Mouse (Mus musculus) ES-E14 (cell line): ENCODE measurements around the gene Zfp951. TPM values are rescaled to one million over a fixed set of nuclear protein-coding genes. Genes with fewer than 3 reads are reported as not detected.
"Not testable (repeated sequence)": the region's sequence is repeated elsewhere in the genome, so short reads cannot be mapped to it uniquely, and the experiment has no call there.

ENCODE experiments used
- DNase-seq: peaks from one replicate; pipeline ENCODE4 v3.0.0-alpha.2; 2013; ENCODE audit warnings: low read depth, low spot score
- H3K27ac ChIP-seq: 2 replicates; pipeline ENCODE4 v1.5.1; 2012; ENCODE audit warnings: low read depth, mild to moderate bottlenecking, low read length, moderate library complexity, mixed read lengths; ENCODE audit not compliant: poor library complexity, insufficient read depth, severe bottlenecking
- H3K36me3 ChIP-seq: 2 replicates; pipeline ENCODE4 v1.6.1; 2012; ENCODE audit warnings: mild to moderate bottlenecking, low read length, moderate library complexity, mixed read lengths; ENCODE audit not compliant: control insufficient read depth, poor library complexity, insufficient read depth, severe bottlenecking
- H3K4me1 ChIP-seq, 2 experiments: fragments of 150-350 bp in 1 of 2; sonication (generic) in 1 of 2; 2 replicates each; pipeline ENCODE4 v1.6.1; 2012; ENCODE audit warnings: low read length in 2 of 2, mild to moderate bottlenecking in 1 of 2, mixed read lengths in 1 of 2; ENCODE audit not compliant: control insufficient read depth in 2 of 2, insufficient read depth in 2 of 2, poor library complexity in 1 of 2
- H3K4me3 ChIP-seq, 2 experiments: fragments of 150-350 bp in 1 of 2; sonication (generic) in 1 of 2; 2 replicates each; pipeline ENCODE4 v1.5.1; 2012; ENCODE audit warnings: low read length in 2 of 2, low read depth in 1 of 2, mild to moderate bottlenecking in 1 of 2, mixed read lengths in 1 of 2; ENCODE audit not compliant: insufficient read depth in 1 of 2, poor library complexity in 1 of 2, severe bottlenecking in 1 of 2
- H3K9ac ChIP-seq: 2 replicates; pipeline ENCODE4 v1.6.1; 2012; ENCODE audit warnings: low read depth, mild to moderate bottlenecking, low read length, mixed read lengths; ENCODE audit not compliant: poor library complexity, insufficient read depth, severe bottlenecking
- H3K9me3 ChIP-seq: fragments of 150-350 bp; sonication (generic); 2 replicates; pipeline ENCODE4 v1.6.1; 2012; ENCODE audit warnings: low read depth, mild to moderate bottlenecking, low read length; ENCODE audit not compliant: control insufficient read depth, insufficient read depth
- CHD2 ChIP-seq: IDR thresholded peaks from 2 replicates; pipeline ENCODE4 v1.6.1; 2014; ENCODE audit warnings: mild to moderate bottlenecking, low read depth, low read length, inconsistent platforms
- HCFC1 ChIP-seq: IDR thresholded peaks from 2 replicates; pipeline ENCODE4 v1.6.1; 2012; ENCODE audit warnings: low read length, inconsistent platforms, borderline replicate concordance; ENCODE audit not compliant: insufficient read depth
- MAFK ChIP-seq: IDR thresholded peaks from 2 replicates; pipeline ENCODE4 v1.6.1; 2014; ENCODE audit warnings: mild to moderate bottlenecking, low read depth, low read length, inconsistent platforms; ENCODE audit not compliant: insufficient read depth
- ZC3H11A ChIP-seq: IDR thresholded peaks from 2 replicates; pipeline ENCODE4 v1.6.1; 2012; ENCODE audit warnings: low read depth, mild to moderate bottlenecking, inconsistent platforms, low read length, borderline replicate concordance
- ZNF384 ChIP-seq: IDR thresholded peaks from 2 replicates; pipeline ENCODE4 v1.6.1; 2012; ENCODE audit warnings: low read depth, low read length, inconsistent platforms
- in situ Hi-C, 2 experiments: fragments of 600-800 bp; cut with MboI; formaldehyde crosslinking; loops; one replicate each; pipeline ENCODE4 v1.15.1; 2025; ENCODE audit warnings: low sequenced_read_pairs in 2 of 2, inconsistent platforms in 1 of 2; ENCODE audit not compliant: unreplicated experiment in 2 of 2
- total RNA-seq: library from RNA; depleted of rRNA; stranded (reverse); fragments of 300-350 nt; gene quantifications from 2 replicates; pipeline ENCODE4 v1.2.3, GENCODE M21; 2012; rRNA removed

The Zfp951 gene
- total RNA-seq, 1 experiment = 23.5 TPM

DNA sequence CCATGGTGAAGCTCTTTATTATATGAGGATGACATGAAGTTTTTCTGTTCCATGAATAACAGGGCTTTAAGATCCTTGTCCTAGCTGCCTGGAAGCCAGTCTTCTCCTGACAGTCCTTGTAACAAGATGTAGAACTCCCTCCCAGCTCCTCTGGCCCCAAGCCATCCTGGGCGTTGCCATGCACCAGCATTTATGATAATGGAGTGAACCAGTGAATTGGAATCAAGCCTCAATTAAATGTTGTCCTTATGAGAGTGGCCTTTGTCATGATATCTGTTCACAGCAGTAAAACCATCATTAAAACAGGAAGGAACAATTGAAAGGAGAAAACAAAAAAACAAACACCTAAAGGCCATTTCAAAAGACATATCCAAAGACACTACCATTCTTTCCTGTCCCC lies 30.3 kb downstream of the Zfp951 start:
- H3K4me3 ChIP-seq = no peak overlapping the region
- TF ChIP-seq CHD2 (no peak), HCFC1 (no peak), ZNF384 (no peak), ZC3H11A (no peak), MAFK (no peak)
- DNase-seq = no peak
- no peaks in the 10 kb centered on the region; the same call in none of the 2 replicates for H3K36me3 ChIP-seq
- H3K9me3 ChIP-seq = 0 out of 2 replicates have a peak, but pooled peaks cover 5% of the 10 kb centered on the region
- no peak overlapping the region for H3K9ac ChIP-seq
- H3K27ac ChIP-seq = no peak overlapping the region
- in situ Hi-C loops = no loop called here
- H3K4me1 ChIP-seq = no peaks in the 10 kb centered on the region

DNA sequence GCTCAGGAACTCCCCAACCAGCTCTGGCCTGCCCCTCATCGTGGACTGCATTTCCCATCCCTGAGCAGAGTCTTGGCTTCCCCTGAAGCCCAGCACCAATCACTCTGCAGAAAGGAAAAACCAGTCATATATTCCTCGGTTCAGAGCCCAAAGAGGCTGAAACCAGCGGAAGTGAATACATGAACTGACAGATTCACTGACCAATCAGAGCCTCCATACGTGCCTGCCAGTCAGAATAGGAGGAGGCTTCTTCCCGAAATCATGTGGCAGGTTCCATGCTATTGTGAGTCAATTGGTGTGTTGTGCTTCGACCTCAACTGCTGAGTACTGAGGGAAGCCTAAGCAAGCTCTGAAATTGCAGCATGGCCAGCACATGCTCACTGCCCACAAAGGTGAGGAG lies 89.7 kb downstream of the Zfp951 start:
- H3K4me3 ChIP-seq = 0 out of 4 replicates have a peak overlapping the region, but pooled peaks of 1 of the 2 experiments have one; percentile 42
- DNase-seq, H3K9ac ChIP-seq, H3K4me1 ChIP-seq, H3K27ac ChIP-seq, H3K36me3 ChIP-seq, H3K9me3 ChIP-seq, in situ Hi-C loops: not testable (repeated sequence)

Other genes starting within 250 kb of the Zfp951 start
- gene Abcg3, start 122.6 kb upstream of the Zfp951 start, total RNA-seq = 0.74 and 0.89 TPM in 2 replicates